Mouse (Mus musculus) WW6 (cell line): ENCODE results near the gene Rps27rt.
"Not testable (repeated sequence)": the region's sequence is repeated elsewhere in the genome, so short reads cannot be mapped to it uniquely, and the experiment has no call there.

Experiments
- DNase-seq: peaks from one replicate; pipeline ENCODE4 v3.0.0-alpha.2; 2013; ENCODE audit warnings: low read depth, low spot score

The Rps27rt gene

DNA sequence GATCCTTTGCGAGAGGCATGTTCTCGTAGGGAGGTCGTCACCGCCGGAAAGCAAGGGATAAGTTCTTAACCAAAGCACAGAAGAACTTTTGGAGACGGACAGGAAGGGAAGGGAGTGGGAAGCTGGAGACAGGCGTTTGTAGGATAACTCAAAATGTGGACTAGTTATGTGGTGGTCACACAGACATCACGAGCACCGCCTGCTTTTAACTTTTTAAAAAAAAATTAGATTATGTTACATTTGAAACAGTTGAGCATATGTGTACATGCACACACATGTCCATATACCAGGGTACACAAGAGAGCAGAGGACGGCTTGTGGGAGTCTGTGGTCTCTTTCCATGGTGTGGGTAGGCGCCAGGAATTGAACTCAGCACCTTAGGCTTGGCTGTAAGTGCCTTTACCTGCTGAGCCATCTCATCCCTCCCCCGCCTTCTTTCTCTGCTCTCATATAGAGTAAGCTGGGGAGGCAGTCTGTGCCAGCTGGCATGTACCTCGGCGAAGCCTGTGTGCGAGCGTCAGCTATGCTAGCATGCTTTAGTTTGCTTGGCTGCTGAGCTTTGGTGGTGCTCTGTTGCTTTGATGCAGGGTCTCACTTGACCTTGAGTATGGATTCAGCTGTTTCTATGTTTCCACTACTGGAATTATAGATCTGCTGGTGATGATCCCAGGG is at the start of gene Rps27rt:
Gene Rps27rt, minus strand, starts transcription at position 51 of the 672 bp plus-strand sequence.
- DNase-seq = no peak

DNA sequence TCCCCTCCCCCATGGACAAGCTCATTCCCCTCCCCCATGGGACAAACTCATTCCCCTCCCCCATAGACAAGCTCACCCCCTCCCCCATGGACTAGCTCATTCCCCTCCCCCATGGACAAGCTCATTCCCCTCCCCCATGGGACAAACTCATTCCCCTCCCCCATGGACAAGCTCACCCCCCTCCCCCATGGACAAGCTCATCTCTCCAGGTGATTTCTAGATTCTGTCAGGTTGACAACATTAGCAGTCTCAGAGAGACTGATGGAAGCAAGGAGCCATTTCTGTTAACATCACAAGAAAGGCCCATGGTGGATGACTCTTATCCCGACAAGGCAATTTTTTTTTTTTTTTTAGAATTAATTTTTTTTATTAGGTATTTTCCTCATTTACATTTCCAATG is 48.5 kb upstream of the Rps27rt start:
- DNase-seq = not testable (repeated sequence)

DNA sequence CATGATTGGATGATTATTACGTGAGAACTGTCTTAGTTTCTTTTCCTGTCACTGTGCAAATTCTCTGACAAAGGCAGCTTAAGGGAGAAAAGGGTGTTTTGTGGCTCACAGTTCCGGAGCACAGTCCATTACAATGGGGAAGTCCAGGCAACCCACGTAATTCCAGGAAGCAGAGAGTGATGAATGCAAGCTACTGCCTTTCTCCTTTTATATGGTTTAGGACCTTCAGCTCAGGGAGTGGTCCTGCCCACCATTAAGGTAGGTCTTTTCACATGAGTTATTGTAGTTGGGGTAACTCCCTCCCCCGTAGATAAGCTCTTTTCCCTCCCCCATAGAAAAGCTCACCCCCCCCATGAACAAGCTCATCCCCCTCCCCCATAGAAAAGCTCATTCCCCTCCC is 48.0 kb upstream of the Rps27rt start:
- DNase-seq = no peak

DNA sequence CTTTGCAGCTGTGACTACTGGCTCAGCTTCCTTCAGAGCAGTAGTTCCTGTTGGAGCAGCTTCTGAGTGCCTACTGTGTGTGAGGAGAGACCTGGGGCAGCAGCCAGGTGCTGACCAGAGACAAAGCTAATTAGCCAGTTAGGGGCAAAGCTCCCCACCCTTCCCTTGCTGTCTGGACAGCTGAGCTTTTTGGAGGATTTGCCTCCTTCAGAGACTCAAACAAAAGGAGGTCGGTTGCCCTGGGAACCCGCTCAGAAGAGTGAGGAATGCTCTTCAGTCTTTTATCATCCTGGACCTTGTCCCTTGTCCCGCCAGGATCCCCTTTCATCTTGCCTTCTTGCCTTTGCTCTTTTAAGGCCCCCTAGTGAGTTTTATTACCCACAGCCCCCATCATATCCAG is 46.8 kb upstream of the Rps27rt start:
- DNase-seq = no peak

DNA sequence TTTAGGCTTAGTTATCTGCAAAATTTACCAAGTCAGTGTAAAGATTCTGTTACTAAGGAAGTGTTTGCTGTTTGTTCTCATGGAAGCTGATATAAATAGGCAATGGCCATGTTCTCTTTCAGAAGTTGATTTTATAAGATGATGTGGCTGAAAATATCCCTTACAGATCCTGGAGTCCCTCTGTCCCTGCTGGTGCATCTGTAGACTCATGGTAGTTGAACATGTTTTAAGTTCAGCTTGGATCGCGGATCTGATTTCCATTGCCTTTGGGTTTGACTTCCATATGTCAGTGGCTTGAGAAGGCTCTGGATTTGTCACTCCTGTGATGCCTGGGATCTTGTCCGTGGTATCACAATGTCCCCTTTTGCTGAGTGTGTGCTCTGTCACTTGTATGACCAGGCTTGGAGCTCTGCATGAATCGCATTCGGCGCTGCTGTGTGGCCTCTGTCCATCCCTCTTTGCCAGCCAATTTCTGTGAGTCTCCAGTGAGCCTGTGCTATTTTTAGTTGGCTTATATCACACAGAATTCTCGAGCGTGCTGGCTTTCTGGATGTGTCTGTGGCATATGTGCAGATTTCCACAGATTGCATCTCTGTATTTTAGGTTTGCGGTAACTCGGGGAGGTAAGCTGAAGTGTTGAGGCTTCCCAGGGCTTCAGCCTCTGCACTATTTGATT is 41.3 kb upstream of the Rps27rt start:
- no peak for DNase-seq

DNA sequence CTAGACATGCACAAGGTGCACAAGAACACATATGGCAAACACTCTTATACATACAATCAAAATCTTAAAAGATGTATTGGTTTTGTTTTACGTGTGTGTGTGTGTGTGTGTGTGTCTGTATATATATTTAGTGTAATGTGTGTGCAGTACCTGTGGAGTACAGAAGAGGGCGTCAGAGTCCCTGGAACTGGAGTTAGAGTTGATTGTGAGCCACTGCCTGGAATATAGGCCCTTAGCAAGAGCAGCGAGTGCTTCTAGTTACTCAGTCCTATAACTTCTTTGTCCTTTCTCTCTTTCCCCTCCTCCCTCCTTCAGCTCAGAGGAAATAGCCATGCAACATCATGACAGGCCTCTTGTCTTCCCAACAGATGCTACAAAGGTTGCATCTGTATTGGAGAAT is 40.6 kb upstream of the Rps27rt start:
- DNase-seq = no peak

DNA sequence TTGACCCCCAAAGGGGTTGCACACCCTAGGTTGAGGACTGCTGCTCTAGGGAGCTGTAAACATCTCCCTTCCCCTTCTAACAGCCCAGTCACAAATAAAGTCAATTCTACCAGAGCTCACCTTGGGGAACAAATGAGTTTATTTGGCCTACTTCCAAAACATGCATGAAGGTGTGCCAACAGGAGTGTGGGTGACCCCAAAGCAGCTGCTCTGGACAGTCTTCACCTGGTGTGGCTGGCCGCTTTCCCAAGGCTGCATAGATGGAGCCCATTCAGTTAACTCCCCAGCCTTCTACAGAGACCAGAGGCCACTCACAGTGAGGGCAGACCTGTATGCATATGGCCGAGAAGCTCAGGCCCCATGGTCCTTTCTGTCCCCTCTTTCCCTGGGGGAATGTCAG is 38.9 kb upstream of the Rps27rt start:
- DNase-seq = no peak

DNA sequence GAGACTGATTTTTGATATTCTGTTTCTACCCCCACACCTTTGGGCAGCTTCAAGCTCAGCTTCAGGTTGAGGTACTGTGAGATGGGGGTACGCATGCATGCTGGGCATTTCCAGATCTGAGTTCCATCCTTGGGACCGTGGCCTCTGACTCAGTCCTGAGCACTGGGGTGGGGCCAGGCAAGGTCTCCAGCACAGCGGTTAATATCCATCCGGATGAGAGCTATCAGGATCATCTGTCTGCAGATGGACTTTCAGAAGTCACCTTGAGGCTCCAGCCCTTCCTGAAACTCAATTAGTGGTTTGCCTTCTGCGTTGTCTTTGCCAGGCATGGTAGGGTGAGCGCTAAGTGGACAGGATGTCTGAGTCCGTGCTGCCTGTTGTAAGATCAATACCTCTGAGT is 37.6 kb upstream of the Rps27rt start:
- no peak for DNase-seq

DNA sequence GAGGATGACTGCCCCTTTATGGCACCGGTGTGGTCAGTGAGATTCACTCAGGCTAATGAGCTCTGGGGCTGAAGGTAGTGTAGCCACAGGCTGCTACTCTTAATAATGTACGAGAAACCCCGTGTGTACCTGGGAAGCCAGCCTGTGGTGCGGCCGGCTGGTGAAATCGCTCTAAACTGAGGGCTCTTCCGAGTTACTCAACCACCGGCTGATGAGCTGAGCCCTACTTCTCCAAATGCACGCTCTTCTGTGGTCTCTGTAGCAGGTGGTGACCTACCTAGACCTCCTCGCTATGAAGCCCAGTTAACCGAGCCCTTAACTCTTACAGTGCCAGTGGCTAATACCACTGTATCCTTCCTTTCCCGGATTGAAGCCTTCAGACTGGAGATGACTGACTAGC is 29.8 kb upstream of the Rps27rt start:
- DNase-seq = no peak

DNA sequence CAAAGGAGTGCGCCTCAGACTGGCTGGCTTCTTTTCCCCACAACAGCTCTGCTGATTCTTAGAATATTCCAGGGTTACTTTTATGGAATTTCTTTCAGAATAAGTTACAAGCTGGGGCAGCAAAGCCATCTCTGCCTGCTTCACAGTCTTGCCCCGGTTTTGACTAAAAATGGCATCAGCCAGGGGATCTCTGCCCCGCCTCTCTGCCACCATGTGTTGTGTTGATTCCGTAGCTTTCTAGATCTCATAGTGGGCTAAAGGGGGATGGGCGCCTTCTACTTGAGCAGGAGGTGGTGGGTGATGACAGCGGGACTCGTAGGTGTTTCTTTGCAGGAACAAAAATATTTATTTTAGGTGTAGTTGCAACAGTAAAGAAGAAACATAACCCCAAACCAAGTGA is 25.7 kb upstream of the Rps27rt start:
- DNase-seq = no peak

DNA sequence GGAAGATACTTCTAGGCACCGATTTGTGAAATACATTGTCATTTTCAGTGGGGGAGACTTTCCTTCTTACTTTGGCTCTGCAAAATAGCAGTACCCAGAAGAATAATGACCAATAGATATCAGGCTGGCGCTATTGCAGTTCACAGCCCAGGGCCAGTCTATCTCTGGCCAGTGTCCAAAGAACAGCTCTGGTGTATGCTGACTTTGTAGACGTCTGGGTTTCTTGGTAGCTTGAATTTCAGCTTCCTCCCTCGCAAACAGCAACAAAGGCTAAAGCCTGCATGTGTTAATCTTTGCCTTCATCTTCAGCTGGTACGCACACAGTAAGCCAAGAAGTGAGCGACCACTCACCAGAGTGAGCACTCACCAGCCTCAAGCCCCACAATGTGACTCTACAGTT is 25.2 kb upstream of the Rps27rt start:
- no peak for DNase-seq

DNA sequence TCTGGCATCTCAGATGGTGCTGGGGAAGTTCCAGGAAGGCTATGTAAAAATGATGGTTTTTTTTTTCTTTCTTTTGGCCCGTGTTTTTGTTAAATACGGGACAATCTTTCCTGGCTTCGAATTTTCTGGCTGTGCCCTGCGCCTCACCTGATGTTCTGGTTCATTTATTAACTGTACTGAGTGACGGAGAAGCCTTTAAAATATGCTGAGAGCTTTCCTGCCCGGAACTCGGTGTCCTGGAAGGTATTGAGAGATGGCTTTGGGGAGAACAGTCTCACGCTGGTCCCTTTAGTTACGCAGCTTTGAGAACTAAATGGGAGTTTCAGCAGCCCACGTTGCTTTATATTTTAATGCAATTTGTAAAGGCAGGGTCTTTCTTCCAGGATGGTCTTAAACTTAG is 22.9 kb upstream of the Rps27rt start:
- no peak for DNase-seq

DNA sequence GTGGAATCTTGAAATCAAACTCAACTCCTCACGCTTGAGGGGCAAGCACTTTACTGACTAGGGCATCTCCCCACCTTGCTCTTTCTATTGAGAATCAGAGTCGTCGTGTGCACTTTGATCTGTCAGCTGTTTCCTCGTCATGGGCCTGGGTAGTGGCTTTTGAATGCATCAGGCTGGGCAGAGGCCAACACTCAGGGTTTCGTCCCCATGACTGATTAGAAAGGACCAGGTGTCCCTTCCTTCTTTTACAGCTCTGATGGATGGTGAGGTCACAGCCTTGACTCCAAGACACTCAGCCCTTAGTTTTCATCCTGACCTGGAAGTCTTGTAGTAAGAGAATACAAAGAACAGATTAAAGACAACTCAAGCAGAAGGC is 17.2 kb upstream of the Rps27rt start:
- DNase-seq = no peak

DNA sequence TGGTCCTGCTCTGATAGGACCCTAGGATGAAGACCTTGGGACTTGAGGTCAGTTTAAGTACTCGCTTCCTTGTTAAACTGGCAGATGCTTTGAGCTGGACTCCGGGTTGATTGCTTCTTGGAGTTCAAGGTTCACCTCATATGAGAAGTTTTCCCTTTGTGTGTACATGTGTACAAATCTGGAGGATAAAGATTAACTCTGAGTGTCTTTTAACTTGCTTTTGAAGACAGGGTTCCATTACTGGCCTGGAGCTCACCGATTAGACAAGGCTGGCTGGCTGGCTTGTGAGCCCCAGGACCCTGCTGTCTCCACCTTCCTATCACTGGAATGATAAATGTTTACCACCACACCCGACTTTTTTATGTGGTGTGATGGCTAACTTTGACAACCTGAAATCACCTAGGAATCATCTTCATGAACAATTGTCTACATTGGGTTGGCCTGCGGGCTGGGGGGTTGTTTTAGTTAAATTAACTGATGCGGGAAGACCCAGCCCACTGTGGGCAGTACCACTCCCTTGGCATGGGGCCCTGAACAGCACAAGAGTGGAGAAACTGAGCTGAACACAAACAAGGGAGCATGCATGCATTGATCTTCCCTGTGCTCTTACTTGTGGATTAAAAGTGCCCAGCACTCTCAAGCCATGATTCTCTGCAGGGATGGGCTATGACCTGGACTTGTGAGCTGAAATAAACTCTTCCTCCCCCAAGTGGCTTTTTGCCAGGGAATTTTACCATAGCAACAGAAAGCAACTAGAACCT is 16.7 kb upstream of the Rps27rt start:
- no peak for DNase-seq

DNA sequence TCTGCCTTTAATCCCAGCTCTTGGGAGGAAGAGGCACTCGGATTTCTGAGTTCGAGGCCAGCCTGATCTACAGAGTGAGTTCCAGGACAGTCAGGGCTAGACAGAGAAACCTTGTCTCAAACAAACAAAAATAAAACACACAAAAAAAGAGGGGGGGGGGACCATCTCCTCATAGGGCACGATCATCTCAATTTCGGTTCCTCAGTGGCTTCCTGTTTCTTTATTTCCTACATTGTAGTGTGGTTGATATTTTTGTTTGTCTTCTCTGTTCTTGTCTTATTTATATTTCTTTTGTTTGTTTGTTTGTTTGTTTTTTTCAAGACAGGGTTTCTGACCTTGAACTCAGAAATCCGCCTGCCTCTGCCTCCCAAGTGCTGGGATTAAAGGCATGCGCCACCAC is 13.9 kb upstream of the Rps27rt start:
- no peak for DNase-seq

DNA sequence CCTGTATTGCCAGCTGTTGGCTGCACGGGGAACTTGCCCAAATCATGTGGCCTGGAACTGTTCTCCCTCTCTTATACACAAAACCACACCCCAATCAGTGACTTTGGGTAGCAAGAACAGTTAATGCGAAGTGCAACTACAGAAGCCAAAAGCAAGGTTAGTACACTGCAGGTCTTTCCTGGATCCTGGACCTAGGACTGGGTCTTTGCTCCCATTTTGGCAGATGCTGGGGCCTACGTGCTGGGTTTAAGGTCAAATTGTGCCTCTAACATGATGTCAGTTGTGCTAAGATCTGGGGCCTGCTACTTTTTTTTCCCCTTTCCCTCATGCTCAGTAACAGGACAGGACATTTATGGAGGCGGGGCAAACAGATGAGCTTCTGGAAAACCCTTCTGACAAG is 13.2 kb upstream of the Rps27rt start:
- DNase-seq = no peak

DNA sequence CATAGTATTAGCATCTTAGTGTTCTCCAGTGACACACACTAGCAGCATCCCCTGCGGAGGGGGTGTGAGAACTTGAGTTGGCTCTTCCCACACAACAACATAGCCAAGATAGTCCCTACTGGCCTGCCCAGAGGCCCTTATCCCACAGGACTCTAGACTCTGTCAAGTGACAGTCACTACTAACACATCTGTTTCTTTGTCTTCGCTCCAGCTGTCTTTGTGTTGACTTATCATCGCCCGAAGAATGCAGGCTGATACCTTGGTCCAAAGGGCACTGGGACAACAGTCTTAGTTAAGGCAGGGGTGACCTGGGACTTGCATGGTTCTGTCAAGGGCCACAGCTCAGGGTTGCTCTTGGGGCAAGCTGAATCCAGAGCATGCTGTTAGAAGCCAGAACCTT is 12.7 kb upstream of the Rps27rt start:
- DNase-seq = no peak

DNA sequence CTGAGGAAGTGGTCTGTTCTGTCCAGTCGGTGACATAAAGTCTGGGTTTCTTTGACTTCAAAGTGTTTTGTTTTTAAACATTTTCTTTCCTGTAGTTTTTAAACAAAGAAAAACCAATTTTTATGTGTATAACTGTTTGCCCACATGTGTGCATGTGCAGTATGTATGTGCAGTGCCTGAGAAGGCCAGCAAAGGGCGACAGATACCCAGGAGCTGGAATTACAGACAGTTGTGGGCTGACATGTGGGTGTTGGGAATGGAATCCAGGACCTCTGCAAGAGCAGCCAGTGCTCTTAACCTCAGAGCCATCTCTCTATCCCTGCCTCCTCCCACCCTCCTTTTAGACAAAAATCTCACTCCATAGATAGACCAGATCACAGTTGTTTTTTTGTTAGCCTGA is 10.0 kb upstream of the Rps27rt start:
- no peak for DNase-seq

DNA sequence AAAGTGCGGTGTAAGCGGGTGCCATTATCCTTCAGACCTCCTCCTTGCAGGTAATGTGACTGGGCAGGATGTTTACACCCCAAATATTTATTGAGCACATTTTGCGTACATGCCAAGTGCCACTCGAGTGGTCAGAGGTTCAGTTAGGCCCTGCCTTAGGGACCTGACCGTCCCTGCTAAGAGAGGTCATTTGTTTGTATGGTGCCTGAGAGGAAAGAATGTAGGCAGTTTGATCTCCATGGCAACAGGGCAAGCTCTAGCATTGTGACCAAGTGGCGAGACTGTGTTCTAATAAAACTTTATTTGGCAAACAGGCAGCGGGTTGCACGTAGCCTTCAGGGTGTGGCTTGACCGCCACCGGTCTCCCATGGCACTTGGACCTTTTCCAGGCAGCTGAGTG is 7.9 kb upstream of the Rps27rt start:
- no peak for DNase-seq

DNA sequence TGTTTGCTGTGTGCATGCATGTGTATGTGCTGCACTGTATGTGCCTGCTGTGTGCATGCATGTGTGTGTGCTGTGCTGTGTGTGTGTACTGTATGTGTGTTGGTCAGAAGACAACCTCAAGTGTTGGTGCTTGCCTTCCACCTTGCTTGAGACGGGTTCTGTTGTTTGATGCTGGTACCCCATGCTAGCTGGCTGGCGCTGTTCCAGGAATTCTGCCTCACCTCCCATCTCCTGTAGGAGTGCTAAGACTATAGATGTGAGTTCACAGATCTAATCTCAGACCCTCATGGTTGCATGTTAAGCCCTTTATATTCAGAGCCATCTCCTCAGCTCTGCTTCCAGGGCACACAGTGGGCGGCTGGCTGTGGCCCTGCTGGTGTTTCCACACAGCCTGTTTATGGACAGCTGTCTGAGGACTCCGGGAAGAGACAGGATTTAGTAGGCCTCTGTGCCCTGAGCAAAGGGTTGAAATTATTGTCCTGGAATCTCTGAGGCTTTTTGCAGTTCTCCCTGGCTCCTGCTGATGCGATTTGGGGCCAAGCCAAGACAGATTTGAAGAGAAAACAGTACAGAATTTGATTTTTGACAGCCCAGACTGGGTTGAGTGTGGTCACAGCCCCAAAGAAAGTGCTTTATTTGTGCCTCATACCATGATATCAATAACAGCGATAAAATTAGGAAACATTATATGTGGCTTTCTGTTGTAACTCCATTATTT is 6.2 kb upstream of the Rps27rt start:
- DNase-seq = no peak

DNA sequence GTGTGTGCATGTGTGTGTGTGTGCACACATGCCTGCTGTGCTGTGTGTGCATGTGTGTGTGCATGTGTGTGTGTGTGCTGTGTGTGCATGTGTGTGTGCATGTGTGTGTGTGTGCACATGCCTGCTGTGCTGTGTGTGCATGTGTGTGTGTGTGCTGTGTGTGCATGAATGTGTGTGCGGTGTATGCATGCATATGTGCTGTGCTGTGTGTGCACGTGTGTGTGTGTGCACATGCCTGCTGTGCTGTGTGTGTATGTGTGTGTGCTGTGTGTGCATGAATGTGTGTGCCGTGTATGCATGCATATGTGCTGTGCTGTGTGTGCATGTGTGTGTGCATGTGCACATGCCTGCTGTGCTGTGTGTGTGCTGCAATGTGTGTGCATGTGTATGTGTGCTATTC is 5.5 kb upstream of the Rps27rt start:
- no peak for DNase-seq

DNA sequence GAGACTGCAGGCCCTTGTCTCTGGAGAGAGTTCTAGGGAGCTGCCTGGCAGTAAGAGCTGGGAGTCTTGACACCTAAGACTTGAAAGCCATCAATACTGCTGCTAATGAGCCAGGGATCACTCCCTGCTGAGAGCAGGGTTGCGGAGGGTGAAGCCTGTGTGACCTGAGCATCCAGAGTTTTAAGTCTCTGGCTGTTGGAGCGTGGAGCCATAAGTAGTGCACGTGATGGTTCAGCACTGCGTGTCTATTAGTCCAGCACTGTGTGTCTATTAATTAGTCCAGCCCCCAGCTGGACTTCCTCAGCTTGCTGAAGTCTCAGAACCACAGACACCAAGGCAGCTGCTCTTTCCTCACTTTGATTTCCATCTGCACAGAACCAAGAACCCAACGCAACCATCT is 3.8 kb upstream of the Rps27rt start:
- DNase-seq = no peak
